Mouse (Mus musculus): Measurements from ENCODE around the gene Gpd2. TPM values are rescaled to one million over a fixed set of nuclear protein-coding genes. Genes with fewer than 3 reads are reported as not detected.

Gene Gpd2
- polyA plus RNA-seq, 1 experiment from 2014 or later = 19.7 TPM

GRCm38 (mm10) chr2:57374647-57375046, 137.2 kb downstream of the Gpd2 start:
- ATAC-seq (replicated peaks; ENCODE audit: low FRiP score) (no peak), DNase-seq (ENCODE audit: low spot score) (no peak)
- Histone ChIP-seq H3K36me3 (ENCODE audit: control insufficient read depth, insufficient read depth, low read length) (no peaks in the 10 kb centered on the region), H3K27ac (ENCODE audit: low read depth, low read length) (no peak overlapping the region), H3K4me2 (no peak overlapping the region), H3K4me1 (replicated peaks; ENCODE audit: control insufficient read depth, insufficient read depth, low read length) (no peaks in the 10 kb centered on the region), H3K9ac (ENCODE audit: low read depth, low read length) (no peak overlapping the region), H3K9me3 (ENCODE audit: control insufficient read depth, low read length) (no peaks in the 10 kb centered on the region), H3K27me3 (replicated peaks; ENCODE audit: control insufficient read depth, insufficient read depth, low read length) (no peaks in the 10 kb centered on the region), H3K4me3 (ENCODE audit: low read depth, low read length) (no peak overlapping the region)
- WGBS = 50% methylated on average over 4 of the region's 4 CpGs

DNA sequence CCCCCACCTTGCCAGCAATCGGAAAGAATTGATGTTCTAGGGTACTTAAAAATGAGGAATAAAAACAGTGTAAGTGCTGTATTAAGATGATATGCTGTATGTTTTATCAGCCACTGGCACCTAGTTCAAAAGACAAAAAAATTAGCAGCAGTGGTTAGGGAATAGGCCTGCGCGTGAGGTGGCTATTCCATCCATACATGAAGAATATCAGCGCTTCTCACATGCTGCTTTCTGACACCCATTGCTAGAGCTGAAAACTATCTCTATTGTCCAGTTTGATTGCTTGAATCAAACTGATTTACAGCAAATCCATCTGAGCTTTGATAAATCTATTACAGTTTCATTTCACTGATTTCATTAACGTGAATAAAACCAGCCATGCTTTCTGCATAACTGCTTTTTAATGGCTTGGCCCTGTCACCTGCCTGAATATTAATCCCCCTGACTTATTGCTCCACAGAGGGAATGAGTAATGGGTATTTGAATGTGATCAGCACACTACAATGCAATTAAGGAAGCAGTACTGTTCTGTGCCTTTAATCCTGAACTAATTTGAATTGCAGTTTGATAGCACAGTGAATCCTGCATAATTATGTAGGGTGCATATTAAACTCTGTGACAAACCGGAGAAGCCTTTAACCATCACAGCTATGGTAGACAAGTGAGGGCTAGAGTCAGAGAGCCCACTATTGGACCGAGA, 137.9 kb downstream of the Gpd2 start:
- Histone ChIP-seq H3K4me3 (ENCODE audit: low read depth, low read length) (no peak overlapping the region), H3K9ac (ENCODE audit: low read depth, low read length) (no peak overlapping the region), H3K9me3 (ENCODE audit: control insufficient read depth, low read length) (no peaks in the 10 kb centered on the region), H3K4me2 (no peak overlapping the region), H3K36me3 (ENCODE audit: control insufficient read depth, insufficient read depth, low read length) (no peaks in the 10 kb centered on the region), H3K4me1 (replicated peaks; ENCODE audit: control insufficient read depth, insufficient read depth, low read length) (no peaks in the 10 kb centered on the region), H3K27ac (ENCODE audit: low read depth, low read length) (no peak overlapping the region), H3K27me3 (replicated peaks; ENCODE audit: control insufficient read depth, insufficient read depth, low read length) (no peaks in the 10 kb centered on the region)
- WGBS = 90% methylated on average over 7 of the region's 7 CpGs
- no peak for ATAC-seq (replicated peaks; ENCODE audit: low FRiP score)
- DNase-seq (ENCODE audit: low spot score) = no peak

GRCm38 (mm10) chr2:57378147-57378889, 140.9 kb downstream of the Gpd2 start:
- 46% methylated on average over 8 of the region's 8 CpGs for WGBS
- Histone ChIP-seq H3K4me3 (ENCODE audit: low read depth, low read length) (no peak overlapping the region), H3K9ac (ENCODE audit: low read depth, low read length) (no peak overlapping the region), H3K4me2 (no peak overlapping the region), H3K9me3 (ENCODE audit: control insufficient read depth, low read length) (no peaks in the 10 kb centered on the region), H3K36me3 (ENCODE audit: control insufficient read depth, insufficient read depth, low read length) (no peaks in the 10 kb centered on the region), H3K4me1 (replicated peaks; ENCODE audit: control insufficient read depth, insufficient read depth, low read length) (no peaks in the 10 kb centered on the region), H3K27ac (ENCODE audit: low read depth, low read length) (no peak overlapping the region), H3K27me3 (replicated peaks; ENCODE audit: control insufficient read depth, insufficient read depth, low read length) (no peaks in the 10 kb centered on the region)
- no peak for ATAC-seq (replicated peaks; ENCODE audit: low FRiP score)
- DNase-seq (ENCODE audit: low spot score) = no peak

- Histone ChIP-seq H3K27me3 (replicated peaks; ENCODE audit: control insufficient read depth, insufficient read depth, low read length) (no peaks in the 10 kb centered on the region), H3K4me2 (no peak overlapping the region), H3K9me3 (ENCODE audit: control insufficient read depth, low read length) (no peaks in the 10 kb centered on the region), H3K9ac (ENCODE audit: low read depth, low read length) (no peak overlapping the region), H3K4me1 (replicated peaks; ENCODE audit: control insufficient read depth, insufficient read depth, low read length) (no peaks in the 10 kb centered on the region), H3K4me3 (ENCODE audit: low read depth, low read length) (no peak overlapping the region), H3K27ac (ENCODE audit: low read depth, low read length) (no peak overlapping the region), H3K36me3 (ENCODE audit: control insufficient read depth, insufficient read depth, low read length) (no peaks in the 10 kb centered on the region)
- DNase-seq (ENCODE audit: low spot score) (no peak), ATAC-seq (replicated peaks; ENCODE audit: low FRiP score) (no peak)
- WGBS = 88% methylated on average over 2 of the region's 2 CpGs
These were observed 147.2 kb downstream of the Gpd2 start for GRCm38 (mm10) chr2:57384625-57385024.

DNA sequence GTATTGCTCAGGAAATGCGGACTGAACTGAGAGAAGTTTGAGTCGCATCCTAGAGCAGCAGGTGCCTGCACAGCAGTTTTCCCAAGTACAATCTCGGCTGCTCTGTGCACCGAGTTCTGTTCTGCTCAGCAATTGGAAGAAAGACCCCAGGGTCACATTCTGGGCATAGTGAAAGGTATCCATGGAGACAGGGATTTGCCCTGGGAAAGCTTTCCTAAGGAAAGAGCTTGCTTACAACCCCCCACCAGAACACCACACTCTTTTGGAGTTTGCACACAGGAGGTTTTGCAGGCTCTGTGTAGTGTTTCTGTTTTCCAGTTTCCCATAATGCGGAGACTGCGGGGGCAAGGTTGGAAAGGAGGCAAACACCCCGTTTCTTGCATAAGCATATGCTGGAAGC, 150.4 kb downstream of the Gpd2 start:
- DNase-seq (ENCODE audit: low spot score) = no peak
- ATAC-seq (replicated peaks; ENCODE audit: low FRiP score) = no peak
- Histone ChIP-seq H3K9ac (ENCODE audit: low read depth, low read length) (no peak overlapping the region), H3K9me3 (ENCODE audit: control insufficient read depth, low read length) (no peaks in the 10 kb centered on the region), H3K36me3 (ENCODE audit: control insufficient read depth, insufficient read depth, low read length) (no peaks in the 10 kb centered on the region), H3K27ac (ENCODE audit: low read depth, low read length) (no peak overlapping the region), H3K27me3 (replicated peaks; ENCODE audit: control insufficient read depth, insufficient read depth, low read length) (no peaks in the 10 kb centered on the region), H3K4me3 (ENCODE audit: low read depth, low read length) (no peak overlapping the region), H3K4me1 (replicated peaks; ENCODE audit: control insufficient read depth, insufficient read depth, low read length) (no peaks in the 10 kb centered on the region), H3K4me2 (no peak overlapping the region)
- 67% methylated on average over 7 of the region's 7 CpGs for WGBS

DNA sequence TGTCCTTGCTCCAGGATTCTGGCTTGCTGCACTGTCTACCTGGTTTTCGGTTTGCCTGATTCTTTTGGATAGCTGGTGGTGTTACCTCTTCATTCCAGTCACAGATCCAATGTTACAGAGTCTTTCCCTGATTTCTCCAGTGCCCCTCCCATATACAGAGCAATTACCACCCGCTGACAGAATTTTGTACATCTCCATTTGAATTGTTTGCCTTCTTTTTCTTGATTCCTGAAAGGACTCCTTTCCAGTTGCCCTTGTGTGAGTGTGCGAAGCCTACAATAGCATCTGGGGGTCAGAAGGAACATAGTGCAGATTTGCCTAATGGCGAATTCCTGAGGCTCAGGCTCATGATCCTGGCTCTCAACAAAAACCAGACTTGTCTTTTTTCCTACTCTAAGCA, 157.6 kb downstream of the Gpd2 start:
- no peak overlapping the region for H3K9ac ChIP-seq (ENCODE audit: low read depth, low read length)
- no peak for DNase-seq (ENCODE audit: low spot score)
- H3K4me2 ChIP-seq = no peak overlapping the region
- H3K9me3 ChIP-seq (ENCODE audit: control insufficient read depth, low read length) = no peaks in the 10 kb centered on the region
- no peaks in the 10 kb centered on the region for H3K4me1 ChIP-seq (replicated peaks; ENCODE audit: control insufficient read depth, insufficient read depth, low read length)
- H3K4me3 ChIP-seq (ENCODE audit: low read depth, low read length) = no peak overlapping the region
- no peak overlapping the region for H3K27ac ChIP-seq (ENCODE audit: low read depth, low read length)
- ATAC-seq (replicated peaks; ENCODE audit: low FRiP score) = no peak
- H3K27me3 ChIP-seq (replicated peaks; ENCODE audit: control insufficient read depth, insufficient read depth, low read length) = no peaks in the 10 kb centered on the region
- H3K36me3 ChIP-seq (ENCODE audit: control insufficient read depth, insufficient read depth, low read length) = no peaks in the 10 kb centered on the region
- WGBS = 76% methylated on average over 4 of the region's 4 CpGs

- ATAC-seq (replicated peaks; ENCODE audit: low FRiP score) = no peak
These were observed 158.6 kb downstream of the Gpd2 start for GRCm38 (mm10) chr2:57396061-57396460.

GRCm38 (mm10) chr2:57397727-57398126, 160.3 kb downstream of the Gpd2 start:
- DNase-seq (ENCODE audit: low spot score) (no peak), ATAC-seq (replicated peaks; ENCODE audit: low FRiP score) (no peak)
- no peak overlapping the region for H3K4me3 ChIP-seq (ENCODE audit: low read depth, low read length)
- H3K36me3 ChIP-seq (ENCODE audit: control insufficient read depth, insufficient read depth, low read length) = no peaks in the 10 kb centered on the region
- no peaks in the 10 kb centered on the region for H3K9me3 ChIP-seq (ENCODE audit: control insufficient read depth, low read length)
- H3K4me2 ChIP-seq = no peak overlapping the region
- no peak overlapping the region for H3K27ac ChIP-seq (ENCODE audit: low read depth, low read length)
- WGBS = 87% methylated on average over 3 of the region's 3 CpGs
- no peaks in the 10 kb centered on the region for H3K4me1 ChIP-seq (replicated peaks; ENCODE audit: control insufficient read depth, insufficient read depth, low read length)
- H3K27me3 ChIP-seq (replicated peaks; ENCODE audit: control insufficient read depth, insufficient read depth, low read length) = no peaks in the 10 kb centered on the region
- H3K9ac ChIP-seq (ENCODE audit: low read depth, low read length) = no peak overlapping the region

More at GRCm38 (mm10) chr2:57396061-57396460, 158.6 kb downstream of the Gpd2 start:
- Histone ChIP-seq H3K27ac (ENCODE audit: low read depth, low read length) (no peak overlapping the region), H3K4me2 (no peak overlapping the region), H3K9me3 (ENCODE audit: control insufficient read depth, low read length) (no peaks in the 10 kb centered on the region), H3K4me3 (ENCODE audit: low read depth, low read length) (no peak overlapping the region), H3K9ac (ENCODE audit: low read depth, low read length) (no peak overlapping the region), H3K36me3 (ENCODE audit: control insufficient read depth, insufficient read depth, low read length) (no peaks in the 10 kb centered on the region), H3K4me1 (replicated peaks; ENCODE audit: control insufficient read depth, insufficient read depth, low read length) (no peaks in the 10 kb centered on the region), H3K27me3 (replicated peaks; ENCODE audit: control insufficient read depth, insufficient read depth, low read length) (no peaks in the 10 kb centered on the region)
- no peak for DNase-seq (ENCODE audit: low spot score)
- WGBS = 89% methylated on average over 13 of the region's 13 CpGs
